Mouse (Mus musculus) CH12F3 (cell line): ENCODE measurements around the gene Pcsk4.

Source experiments
- in situ Hi-C: fragments of 300-500 bp; cut with MboI; formaldehyde crosslinking; loops from 2 replicates; pipeline ENCODE4 v1.14.3; 2020; ENCODE audit warnings: low sequenced_read_pairs

Pcsk4 gene

DNA sequence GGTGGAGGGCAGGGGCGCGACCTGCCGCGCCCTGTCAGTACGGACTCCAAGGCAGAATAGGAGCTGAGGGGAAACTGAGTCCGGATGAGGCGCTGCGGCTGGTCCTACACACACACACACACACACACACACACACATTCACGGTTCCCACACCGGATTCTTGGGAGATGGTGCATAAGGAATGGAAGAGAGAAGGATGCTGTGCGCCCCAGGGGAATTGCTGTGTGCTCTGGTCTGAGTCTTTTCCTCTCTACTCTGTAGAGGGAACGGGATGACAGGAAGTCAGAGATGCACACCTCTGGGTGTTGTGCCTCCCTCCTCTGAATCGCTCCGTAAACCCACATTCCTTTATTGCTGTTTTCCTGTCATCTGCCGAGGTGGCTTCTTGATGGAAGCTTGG, 30.0 kb downstream of the Pcsk4 start:
- in situ Hi-C loops = no loop called here

DNA sequence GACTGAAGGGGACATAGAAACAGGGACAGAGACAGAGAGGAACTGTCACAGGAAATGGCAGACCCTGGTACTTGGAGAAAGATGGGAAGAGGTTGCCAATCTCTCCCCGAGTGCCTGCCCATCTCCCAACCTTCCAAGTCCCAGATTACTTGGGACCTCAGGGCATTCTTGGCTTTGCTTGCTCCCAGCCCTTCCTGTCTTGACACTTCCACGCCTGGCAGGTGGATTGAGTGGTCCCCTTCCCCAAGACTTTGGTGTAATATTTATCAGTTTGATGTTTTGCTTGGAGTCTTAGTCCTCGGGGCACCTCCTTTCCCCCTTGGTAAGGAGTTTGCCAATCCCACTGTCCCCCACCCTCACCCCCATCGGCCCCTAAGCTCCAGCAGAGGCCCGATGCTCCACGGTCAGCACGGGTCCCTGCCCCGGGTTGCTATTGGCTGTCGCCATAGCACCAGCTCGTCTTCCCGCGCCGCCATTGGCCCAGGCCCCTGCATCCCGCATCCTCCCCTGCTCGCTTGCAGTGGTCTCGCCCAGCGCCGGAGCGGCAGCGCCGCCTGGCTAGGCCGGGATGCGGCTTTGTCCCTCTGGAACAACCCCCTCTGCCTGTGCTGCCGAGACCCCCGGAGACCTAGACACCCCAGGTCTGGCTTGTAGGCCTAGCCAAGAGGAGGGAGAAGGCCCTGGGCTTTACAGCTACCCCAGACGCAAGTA, 30.6 kb downstream of the Pcsk4 start:
- in situ Hi-C loops = no loop called here

DNA sequence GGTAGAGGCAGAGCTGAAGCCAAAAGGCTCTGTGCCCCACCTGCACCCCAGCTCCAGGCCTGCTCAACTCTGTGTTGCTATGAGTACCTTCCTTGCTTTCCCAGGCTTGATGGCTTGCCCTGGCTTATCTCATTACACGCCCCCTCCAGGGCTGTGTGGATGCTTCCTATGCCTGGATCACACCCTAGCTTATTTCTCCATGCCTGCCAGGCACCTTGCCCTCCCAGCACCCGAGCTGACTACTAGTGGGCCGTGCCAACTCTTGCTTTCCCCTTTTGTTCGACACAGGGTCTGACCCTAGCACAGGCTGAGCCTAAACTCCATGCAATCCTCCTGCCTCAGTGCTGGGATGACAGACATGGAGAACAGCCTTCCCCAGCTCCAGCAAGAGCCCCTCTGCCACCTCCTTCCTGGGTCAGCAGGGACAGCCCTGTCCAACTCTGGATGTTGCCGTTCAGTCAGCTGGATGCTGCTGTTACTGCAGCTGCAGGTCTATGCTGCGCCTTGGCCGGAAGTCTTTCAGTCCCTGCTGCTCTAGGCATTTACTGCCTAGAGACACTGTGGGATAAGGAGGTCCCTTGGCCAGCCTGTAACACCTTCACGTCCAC, 31.7 kb downstream of the Pcsk4 start:
- in situ Hi-C loops = no loop called here

DNA sequence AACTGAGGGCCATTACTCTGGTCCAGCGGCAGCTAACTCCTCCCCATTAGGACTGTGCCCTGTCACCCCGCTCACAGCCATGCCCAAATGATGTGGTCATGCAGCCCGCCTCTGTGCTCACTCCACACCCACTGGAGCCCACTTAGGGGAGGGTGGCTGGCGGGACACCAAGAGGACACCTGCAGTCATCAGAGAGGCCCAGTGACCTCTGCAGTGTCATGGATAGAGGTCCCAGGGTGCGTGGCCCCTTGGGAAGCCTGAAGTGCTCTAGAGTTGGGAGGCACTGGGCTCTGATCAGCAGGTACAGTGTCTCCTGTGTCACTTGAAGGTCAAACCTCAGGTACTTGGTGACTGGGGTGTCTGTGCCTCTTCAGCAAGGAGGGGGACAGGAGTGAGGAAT, 32.5 kb downstream of the Pcsk4 start:
- in situ Hi-C loops = no loop called here

DNA sequence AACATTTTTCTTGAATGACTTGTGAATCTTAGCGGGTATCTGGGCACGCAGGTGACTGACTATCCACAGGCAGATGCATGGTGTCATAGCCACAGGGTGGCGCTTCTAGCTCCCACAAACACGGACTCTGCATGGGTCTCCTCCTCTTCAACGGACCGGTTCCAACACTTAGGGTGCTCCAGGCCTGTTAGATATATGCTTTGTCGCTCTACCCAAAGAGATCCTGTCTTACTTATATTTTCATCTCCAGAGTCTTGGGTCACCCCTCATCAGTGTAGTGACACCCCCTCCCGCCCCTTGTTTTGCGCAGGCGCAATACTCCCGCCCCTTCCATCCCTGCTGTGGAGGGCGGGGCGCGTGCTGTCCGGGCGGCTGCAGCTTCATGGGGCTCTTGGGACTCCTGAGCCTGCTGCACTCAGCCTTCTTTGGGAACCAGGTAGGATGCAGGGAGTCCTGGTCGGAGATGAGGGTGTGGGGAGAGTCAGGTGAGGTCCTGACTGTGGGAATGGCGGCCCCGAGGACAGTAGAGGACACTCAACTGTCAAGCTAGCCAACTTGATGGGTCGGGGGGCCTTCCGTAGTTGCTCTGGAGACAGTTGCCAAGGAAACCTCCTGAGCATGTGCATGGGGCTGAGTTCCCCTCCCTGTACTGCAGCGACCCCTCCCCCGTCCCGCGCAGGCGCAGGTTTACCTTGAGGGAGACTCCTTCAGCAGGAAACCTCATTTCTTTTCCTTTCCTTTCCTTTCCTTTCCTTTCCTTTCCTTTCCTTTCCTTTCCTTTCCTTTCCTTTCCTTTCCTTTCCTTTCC, 33.5 kb downstream of the Pcsk4 start, which contains the start of gene Apc2:
Gene Apc2 (plus strand): TSS at position 360 of the 808 bp plus-strand sequence.
- in situ Hi-C loops = no loop called here

DNA sequence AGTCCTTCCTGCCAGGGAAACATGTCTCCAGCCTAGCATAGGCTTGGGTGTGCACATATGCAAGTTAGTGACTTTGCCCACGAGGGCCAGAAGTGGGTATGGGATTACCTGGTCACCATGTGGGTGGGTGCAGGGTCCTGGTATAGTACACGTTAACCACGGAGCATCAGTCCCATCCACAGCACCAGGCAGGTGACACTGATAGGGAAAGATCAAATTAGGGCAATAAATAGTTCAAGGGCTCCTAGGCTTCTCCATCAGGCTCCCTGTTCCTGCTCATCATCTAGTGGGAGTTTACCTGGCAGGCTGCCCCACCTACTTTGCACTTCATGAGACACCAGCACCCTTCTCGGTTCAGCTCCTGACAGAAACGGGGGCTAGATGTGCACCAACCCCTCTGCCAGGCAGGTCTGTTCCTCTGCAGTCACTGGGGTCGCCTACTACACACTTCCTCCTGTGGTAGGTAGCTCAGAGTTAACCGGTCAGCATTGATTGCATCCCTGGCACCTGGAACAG, 34.5 kb downstream of the Pcsk4 start:
- in situ Hi-C loops = no loop called here

DNA sequence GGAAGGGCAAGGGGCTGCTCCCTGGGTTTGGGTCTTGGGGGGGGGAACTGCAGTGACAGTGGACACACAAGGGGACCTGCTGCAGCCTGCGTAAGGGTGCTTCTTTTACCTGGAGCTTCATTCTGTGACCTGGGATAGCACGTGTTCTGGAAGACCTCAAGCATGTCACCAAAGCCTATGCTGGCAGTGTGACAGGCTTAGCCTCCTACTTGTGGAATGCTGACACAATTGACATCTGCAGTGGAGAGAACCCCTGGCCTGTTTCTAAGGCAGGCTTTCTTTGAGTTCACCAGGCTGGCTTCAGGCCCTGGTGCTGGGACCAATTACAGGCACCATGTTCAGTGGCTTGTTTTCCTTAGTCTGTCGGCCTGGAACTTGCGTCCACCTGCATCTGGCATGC, 35.0 kb downstream of the Pcsk4 start:
- in situ Hi-C loops = no loop called here

DNA sequence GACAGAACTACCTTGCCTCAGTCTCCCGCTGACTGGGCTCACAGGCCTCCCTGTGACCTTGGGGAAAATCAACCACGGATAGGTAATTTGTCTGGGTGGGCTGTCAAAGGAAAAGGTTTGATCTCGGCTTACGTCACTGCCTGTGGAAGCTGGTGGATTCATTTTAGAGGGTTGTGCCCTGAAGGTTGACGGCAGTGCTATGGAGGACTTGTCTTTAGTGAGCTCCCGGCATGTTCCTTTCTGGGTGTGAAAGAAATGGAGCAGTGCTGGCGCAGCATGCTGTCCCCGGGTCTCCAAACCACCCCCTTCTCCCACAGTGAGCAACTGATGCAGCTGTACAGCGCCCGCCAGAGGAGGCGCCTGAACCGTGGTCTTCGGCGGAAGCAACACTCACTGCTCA, 36.0 kb downstream of the Pcsk4 start:
- in situ Hi-C loops = no loop called here

DNA sequence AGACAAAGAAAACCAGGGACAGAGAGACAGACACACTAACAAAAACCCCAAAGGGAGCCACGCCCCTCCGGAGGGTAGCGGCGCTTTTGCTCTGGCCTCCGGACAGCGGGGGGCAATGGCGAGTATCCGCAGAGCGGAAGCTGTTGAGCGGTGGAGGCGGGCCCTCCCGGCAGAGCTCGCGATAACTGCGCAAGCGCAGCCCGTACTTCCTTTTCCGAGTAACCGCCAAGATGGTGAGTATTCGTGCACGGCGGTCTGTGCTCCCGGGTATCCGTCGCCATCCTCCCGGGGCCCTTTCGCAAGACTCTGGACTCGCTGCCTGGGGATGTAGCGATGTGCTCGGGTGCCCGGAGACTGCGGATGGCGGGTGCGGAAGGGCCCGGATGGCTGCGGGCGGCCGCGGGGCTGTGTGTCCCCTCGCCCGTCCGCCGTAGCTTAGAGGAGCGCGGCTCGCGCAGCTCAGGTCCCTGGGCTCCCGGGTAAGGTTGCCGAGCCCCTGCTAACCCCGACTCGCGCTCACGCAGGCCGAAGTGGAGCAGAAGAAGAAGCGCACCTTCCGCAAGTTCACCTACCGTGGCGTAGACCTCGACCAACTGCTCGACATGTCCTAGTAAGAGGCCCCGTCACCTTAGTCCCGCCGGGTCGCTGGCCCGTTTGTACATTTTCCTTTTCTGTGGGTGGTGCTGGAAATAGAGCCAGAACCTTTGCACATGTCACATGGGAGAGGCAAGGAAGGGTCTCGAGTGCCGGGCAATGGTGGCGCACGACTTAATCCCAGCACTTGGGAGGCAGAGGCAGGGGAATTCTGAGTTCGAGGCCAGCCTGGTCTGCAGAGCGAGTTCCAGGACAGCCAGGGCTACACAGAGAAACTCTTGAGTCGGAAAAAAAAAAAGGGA, 36.8 kb downstream of the Pcsk4 start, which contains the start of gene Rps15:
Gene Rps15 (plus strand): TSS at position 203 of the 896 bp plus-strand sequence.
- in situ Hi-C loops = no loop called here

DNA sequence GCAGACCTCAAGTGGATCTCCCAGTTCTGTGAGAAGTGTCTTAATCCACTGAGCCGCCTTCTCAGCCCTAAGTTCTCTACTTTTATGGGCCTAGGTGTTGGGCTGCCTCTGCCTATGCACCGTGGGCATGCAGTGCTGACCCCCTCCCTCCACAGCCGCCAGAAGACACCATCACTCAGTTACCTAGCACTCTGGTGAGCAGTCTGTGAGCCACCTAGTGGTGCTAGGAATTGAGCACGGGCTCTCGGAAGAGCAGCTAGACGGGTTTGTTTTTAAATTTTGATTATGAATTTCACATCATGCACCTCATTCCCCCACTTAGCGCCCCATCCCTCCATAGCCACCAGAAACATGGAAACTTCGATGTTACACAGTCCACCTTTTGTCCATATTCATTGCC, 40.6 kb downstream of the Pcsk4 start:
- in situ Hi-C loops = no loop called here

DNA sequence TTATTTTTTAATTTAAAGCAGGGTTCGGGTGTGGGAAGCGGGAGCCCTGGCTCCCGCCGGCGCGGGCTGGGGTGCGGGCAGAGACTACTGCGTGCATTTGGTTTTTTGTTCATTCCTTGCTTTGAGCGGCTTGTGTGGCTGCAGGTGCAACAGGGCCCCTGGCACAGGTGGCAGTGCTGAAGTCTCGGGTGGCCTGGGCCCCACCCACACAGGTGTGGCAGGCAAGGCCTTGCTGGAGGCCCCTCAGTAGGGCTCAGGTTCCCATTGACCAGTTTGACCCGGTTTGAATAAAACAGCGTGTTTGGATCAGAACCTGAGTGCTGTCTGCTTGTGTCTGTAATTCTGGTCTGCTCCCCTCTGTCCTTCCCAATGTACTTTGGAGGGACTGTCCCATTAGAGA, 41.2 kb downstream of the Pcsk4 start:
- in situ Hi-C loops = no loop called here

DNA sequence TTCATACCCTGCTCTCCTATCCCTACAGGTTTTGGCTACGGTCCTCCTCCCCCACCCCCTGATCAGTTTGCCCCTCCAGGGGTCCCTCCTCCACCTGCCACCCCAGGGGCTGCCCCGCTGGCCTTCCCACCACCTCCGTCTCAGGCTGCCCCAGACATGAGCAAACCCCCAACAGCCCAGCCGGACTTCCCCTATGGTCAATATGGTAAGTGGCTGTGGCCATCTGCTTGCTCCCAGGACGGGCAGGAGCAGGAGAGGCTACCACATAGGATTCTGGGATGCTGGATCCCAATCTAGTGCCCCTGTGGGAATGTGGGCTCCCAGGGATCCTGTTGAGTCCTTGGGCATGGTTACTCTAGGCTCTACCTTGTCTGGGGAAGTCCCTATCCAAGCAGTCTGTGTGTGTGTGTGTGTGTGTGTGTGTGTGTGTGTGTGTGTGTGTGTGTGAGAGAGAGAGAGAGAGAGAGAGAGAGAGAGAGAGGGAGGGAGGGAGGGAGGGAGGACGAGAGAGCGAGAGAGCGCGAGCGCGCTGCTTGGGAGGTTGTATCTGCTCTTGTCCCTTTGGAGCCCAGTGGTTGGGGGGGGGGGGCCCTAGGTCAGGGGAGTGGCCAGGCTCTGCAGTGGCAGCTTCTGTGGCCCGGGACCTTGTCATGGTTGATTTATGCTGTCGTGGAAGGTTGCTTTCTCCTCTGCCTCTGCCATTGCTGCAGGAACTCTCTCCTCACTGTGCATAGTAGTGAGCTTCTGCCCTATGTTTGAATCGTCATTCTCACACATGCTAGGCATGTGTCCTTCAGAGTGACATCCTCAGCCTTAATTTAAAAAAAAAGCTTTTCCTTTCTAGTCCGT, 43.9 kb downstream of the Pcsk4 start:
- in situ Hi-C loops = no loop called here

DNA sequence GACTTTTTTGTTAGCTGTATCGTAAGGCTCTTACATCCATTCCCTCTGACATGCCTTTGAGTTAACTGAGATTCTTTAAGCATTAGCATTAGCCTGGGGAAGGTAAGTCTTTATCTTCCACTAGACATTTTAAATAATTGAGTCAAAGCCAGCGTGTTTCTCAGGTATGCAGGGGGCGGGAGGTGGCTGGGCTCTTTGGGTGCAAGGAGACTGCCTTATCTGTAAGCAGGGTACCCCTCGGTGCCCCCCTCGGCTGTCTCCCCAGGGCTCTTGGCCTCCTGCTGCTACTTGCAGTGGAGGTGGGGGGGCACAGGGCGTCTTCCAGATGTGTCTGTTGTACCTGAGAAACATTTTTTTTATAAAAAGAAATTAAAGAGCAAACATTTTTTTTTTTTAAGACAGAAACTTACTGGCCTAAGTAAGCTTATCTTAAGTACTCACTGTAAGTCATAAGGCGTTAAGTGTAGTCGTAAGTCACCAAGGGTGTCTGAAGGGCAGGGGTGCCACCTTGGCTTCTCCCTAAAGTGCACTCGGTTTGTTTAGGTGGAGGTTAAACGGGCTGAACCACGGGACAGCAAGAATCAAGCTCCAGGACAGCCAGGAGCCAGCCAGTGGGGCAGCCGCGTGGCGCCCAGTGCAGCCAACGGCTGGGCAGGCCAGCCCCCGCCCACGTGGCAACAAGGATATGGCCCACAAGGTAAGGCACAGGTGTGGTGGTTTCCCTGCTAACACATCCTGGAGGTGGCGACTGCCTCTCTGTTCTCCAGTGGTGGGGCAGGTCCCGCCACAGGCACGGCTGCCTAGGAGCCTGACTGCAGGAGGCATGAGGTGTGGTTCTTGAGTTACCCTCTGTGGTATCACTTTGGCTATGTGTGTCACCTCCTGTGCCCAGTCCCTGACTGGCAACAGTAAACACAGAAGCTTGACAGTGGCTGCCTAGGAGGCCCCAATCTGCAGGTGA, 46.5 kb downstream of the Pcsk4 start:
- in situ Hi-C loops = no loop called here

DNA sequence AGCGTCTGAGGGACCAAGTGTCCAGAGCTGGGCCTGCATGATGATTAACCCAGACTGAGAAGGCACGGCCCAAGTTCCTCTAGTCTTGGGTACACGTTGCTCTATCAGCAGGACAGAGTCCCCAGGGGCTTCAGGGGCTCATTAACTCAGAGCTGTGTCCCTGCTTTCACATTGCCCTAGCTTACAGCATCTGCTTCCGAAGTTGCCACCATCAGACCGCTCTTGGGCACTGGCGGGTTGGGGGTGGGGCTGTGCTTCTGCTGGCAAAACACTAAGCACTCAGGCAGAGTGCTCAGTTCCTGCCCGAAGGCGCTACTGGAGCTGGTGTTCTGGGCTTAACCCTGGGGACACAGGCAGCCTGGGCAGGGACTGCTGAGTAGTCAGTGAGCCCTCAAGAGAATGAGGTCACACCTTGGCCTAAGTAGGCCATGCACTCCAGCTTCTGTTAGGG, 47.4 kb downstream of the Pcsk4 start:
- in situ Hi-C loops = no loop called here

DNA sequence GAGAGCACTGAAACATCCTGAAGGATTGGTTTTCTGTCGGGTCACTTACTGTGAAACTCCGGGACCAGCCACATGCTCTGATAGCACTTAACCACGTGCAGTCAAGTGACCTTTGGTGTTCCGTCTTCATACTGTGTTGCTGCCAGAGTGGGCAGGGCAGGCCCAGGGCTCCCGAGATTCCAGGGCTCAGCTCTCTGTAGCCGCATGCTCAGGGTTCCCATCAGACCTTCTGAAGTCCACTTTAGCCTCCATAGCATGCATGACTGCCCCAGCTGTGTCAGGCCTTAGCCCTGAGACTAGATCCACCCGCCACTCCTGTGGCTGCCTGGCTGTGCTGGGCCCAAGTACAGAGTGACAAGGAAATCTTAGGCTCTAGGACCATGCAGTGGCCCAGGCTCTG, 48.0 kb downstream of the Pcsk4 start:
- in situ Hi-C loops = no loop called here

DNA sequence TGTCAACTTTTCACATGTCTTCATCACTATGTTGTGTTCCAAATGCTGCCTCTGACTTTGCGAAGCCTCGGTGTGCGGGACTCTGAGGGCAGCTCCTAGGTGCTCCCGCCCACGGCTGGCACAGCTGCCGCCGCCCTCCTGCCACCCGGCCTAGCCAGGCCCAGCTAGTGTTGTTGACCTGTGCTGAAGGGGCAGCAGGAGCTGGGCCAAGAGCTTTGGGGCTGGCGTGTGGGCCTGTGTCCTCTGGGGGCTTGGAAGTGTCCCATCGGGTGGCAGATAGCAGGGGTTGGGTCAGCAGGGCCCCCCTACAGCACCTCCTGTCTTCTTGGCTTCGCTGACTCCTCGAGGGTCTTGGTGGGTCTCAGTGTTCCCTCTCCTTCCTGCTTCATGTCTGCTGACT, 50.0 kb downstream of the Pcsk4 start:
- in situ Hi-C loops = no loop called here

DNA sequence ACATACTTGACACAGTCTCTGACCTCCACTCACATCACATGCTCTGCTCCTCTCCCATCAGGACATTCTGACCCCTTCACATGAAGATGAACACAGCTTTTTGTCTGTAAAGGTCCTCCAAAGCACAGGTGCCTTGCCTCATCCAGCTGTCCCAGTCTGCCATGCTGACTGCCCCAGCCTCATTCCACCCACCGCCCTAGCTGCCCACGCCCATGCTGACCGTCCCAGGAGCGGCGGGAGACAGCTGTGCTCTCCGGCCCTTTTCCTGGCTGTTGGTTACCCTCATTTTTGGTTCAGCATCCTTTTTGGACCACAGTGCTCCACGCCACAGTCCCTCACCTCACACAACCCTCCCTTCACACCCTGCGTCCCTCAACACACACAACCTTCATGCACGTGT, 50.9 kb downstream of the Pcsk4 start:
- in situ Hi-C loops = no loop called here

DNA sequence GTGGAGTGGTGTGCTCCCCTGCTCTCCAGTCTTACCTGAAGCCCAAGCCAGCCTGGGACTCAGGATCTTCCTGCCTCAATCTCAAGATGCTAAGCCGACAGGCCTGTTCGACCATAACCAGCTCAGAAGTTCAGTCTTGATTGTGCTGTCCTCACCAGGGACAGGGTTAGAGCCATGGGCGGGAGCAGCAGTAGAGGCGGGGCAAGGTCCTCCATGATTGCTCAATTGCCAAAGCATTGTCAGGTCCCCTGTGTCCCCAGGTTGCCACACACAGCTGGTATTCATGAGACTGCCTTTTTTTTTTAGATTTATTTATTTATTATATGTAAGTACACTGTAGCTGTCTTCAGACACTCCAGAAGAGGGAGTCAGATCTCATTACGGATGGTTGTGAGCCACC, 53.1 kb downstream of the Pcsk4 start:
- in situ Hi-C loops = no loop called here

DNA sequence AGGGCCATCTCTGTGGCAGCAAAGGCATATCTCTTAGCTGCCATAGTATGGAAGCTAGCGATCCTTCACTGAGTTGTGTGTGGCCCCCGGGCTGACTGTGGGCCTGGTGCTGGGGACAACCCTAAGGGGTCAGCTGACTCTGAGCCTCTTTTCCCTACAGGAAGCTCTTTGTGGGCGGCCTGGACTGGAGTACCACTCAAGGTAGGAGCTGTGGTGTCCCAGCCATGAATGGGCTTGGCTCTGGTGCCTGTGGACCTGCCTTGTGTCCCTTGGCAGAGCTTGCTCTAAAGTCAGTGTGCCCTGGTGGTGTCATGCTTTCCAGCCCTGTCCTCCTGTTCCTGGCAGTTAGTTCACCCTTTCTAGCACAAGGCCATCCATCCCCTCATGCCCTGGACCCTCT, 55.5 kb downstream of the Pcsk4 start:
- in situ Hi-C loops = no loop called here
